Mouse (Mus musculus): ENCODE data around the gene Tdrd1.

The Tdrd1 gene

GRCm38 (mm10) chr19:56828305-56828704 lies 2.3 kb downstream of the Tdrd1 start:
- no peak for DNase-seq (ENCODE audit: low read depth, low spot score)

- DNase-seq (ENCODE audit: low read depth, low spot score): no peak
Measured at GRCm38 (mm10) chr19:56829267-56829666, 3.3 kb downstream of the Tdrd1 start.

- no peak for DNase-seq (ENCODE audit: low read depth, low spot score)
Measured at GRCm38 (mm10) chr19:56830163-56830562, 4.2 kb downstream of the Tdrd1 start.

GRCm38 (mm10) chr19:56835340-56835739 lies 9.3 kb downstream of the Tdrd1 start:
- no peak for DNase-seq (ENCODE audit: low read depth, low spot score)

GRCm38 (mm10) chr19:56838942-56839706 lies 13.1 kb downstream of the Tdrd1 start:
- DNase-seq (ENCODE audit: low read depth, low spot score): no peak

GRCm38 (mm10) chr19:56842974-56843373 lies 17.0 kb downstream of the Tdrd1 start:
- DNase-seq (ENCODE audit: low read depth, low spot score): no peak

GRCm38 (mm10) chr19:56852590-56852989 lies 26.6 kb downstream of the Tdrd1 start:
- DNase-seq (ENCODE audit: low read depth, low spot score): no peak

- no peak for DNase-seq (ENCODE audit: low read depth, low spot score)
Measured at GRCm38 (mm10) chr19:56856455-56856854, 30.4 kb downstream of the Tdrd1 start.

- no peak for DNase-seq (ENCODE audit: low read depth, low spot score)
Measured at GRCm38 (mm10) chr19:56867701-56868100, 41.7 kb downstream of the Tdrd1 start.

- DNase-seq (ENCODE audit: low read depth, low spot score): no peak
Measured at GRCm38 (mm10) chr19:56873816-56874600, 48.0 kb downstream of the Tdrd1 start, which contains the start of gene Vwa2. Vwa2 (plus strand) TSS chr19:56874249.

- DNase-seq (ENCODE audit: low read depth, low spot score): no peak
Measured at GRCm38 (mm10) chr19:56874601-56875315, 48.7 kb downstream of the Tdrd1 start.

GRCm38 (mm10) chr19:56877364-56877763 lies 51.4 kb downstream of the Tdrd1 start:
- no peak for DNase-seq (ENCODE audit: low read depth, low spot score)

- DNase-seq (ENCODE audit: low read depth, low spot score): peak; percentile 17
Measured at GRCm38 (mm10) chr19:56887879-56888278, 61.9 kb downstream of the Tdrd1 start.

- no peak for DNase-seq (ENCODE audit: low read depth, low spot score)
Measured at GRCm38 (mm10) chr19:56888654-56889053, 62.6 kb downstream of the Tdrd1 start.

GRCm38 (mm10) chr19:56891438-56891837 lies 65.4 kb downstream of the Tdrd1 start:
- no peak for DNase-seq (ENCODE audit: low read depth, low spot score)

GRCm38 (mm10) chr19:56892586-56892985 lies 66.6 kb downstream of the Tdrd1 start:
- no peak for DNase-seq (ENCODE audit: low read depth, low spot score)

- DNase-seq (ENCODE audit: low read depth, low spot score): no peak
Measured at GRCm38 (mm10) chr19:56893326-56893725, 67.3 kb downstream of the Tdrd1 start.

GRCm38 (mm10) chr19:56897654-56898053 lies 71.6 kb downstream of the Tdrd1 start:
- no peak for DNase-seq (ENCODE audit: low read depth, low spot score)

- DNase-seq (ENCODE audit: low read depth, low spot score): no peak
Measured at GRCm38 (mm10) chr19:56904095-56904494, 78.1 kb downstream of the Tdrd1 start.

- DNase-seq (ENCODE audit: low read depth, low spot score): no peak
Measured at GRCm38 (mm10) chr19:56905395-56905794, 79.4 kb downstream of the Tdrd1 start.

GRCm38 (mm10) chr19:56907850-56908249 lies 81.8 kb downstream of the Tdrd1 start:
- no peak for DNase-seq (ENCODE audit: low read depth, low spot score)

Measured in telencephalon, adult 2 months (tissue).